Mouse (Mus musculus) spleen, postnatal 10 days (tissue): ENCODE data around the gene Lyl1.

ENCODE experiments used
- DNase-seq, 2 experiments: peaks; one replicate each; pipeline ENCODE4 v3.0.0; 2021 to 2022; ENCODE audit warnings: low spot score in 2 of 2

The Lyl1 gene

GRCm38 (mm10) chr8:84700941-84701911 lies at the start of gene Lyl1:
TSS of gene Lyl1 (plus strand) at chr8:84701457.
- DNase-seq, result peak; percentile 93 to 96

- DNase-seq, result no peak
Observed at GRCm38 (mm10) chr8:84653092-84653631, 48.1 kb upstream of the Lyl1 start.

GRCm38 (mm10) chr8:84654597-84654996 lies 46.7 kb upstream of the Lyl1 start:
- peak in 1 of 2 experiments; percentile 50 for DNase-seq

- DNase-seq, result no peak
Observed at GRCm38 (mm10) chr8:84655336-84656190, 45.7 kb upstream of the Lyl1 start.

GRCm38 (mm10) chr8:84656191-84656525 lies 45.1 kb upstream of the Lyl1 start:
- DNase-seq, result no peak

- peak; percentile 67 to 76 for DNase-seq
Observed at GRCm38 (mm10) chr8:84656641-84657126, 44.6 kb upstream of the Lyl1 start.

GRCm38 (mm10) chr8:84657203-84657602 lies 44.1 kb upstream of the Lyl1 start:
- no peak for DNase-seq

GRCm38 (mm10) chr8:84657680-84658079 lies 43.6 kb upstream of the Lyl1 start:
- DNase-seq, result no peak

GRCm38 (mm10) chr8:84658951-84659350 lies 42.3 kb upstream of the Lyl1 start:
- no peak for DNase-seq

GRCm38 (mm10) chr8:84659936-84660818 lies 41.1 kb upstream of the Lyl1 start:
- DNase-seq, result peak; percentile 49 to 65

GRCm38 (mm10) chr8:84660819-84661457 lies 40.3 kb upstream of the Lyl1 start:
- peak; percentile 42 to 66 for DNase-seq

- DNase-seq, result peak; percentile 86 to 87
Observed at GRCm38 (mm10) chr8:84661458-84661871, 39.8 kb upstream of the Lyl1 start.

GRCm38 (mm10) chr8:84661961-84662571 lies 39.2 kb upstream of the Lyl1 start:
- peak; percentile 70 to 74 for DNase-seq

GRCm38 (mm10) chr8:84662581-84663065 lies 38.6 kb upstream of the Lyl1 start, which contains the start of gene Ier2:
TSS of gene Ier2 (minus strand) at chr8:84662852.
- peak; percentile 93 to 95 for DNase-seq

- peak; percentile 88 to 94 for DNase-seq
Observed at GRCm38 (mm10) chr8:84663483-84664327, 37.6 kb upstream of the Lyl1 start.

GRCm38 (mm10) chr8:84664566-84665384 lies 36.5 kb upstream of the Lyl1 start:
- peak; percentile 80 to 89 for DNase-seq

- no peak for DNase-seq
Observed at GRCm38 (mm10) chr8:84665385-84665893, 35.8 kb upstream of the Lyl1 start.

- DNase-seq, result no peak
Observed at GRCm38 (mm10) chr8:84668081-84668480, 33.2 kb upstream of the Lyl1 start.
